Mouse (Mus musculus): ENCODE results near the gene Ccdc116. TPM values are rescaled to one million over a fixed set of nuclear protein-coding genes. Genes with fewer than 3 reads are reported as not detected.

Gene Ccdc116
- total RNA-seq (2023): 1 to 10 TPM; 1.2 TPM

DNA sequence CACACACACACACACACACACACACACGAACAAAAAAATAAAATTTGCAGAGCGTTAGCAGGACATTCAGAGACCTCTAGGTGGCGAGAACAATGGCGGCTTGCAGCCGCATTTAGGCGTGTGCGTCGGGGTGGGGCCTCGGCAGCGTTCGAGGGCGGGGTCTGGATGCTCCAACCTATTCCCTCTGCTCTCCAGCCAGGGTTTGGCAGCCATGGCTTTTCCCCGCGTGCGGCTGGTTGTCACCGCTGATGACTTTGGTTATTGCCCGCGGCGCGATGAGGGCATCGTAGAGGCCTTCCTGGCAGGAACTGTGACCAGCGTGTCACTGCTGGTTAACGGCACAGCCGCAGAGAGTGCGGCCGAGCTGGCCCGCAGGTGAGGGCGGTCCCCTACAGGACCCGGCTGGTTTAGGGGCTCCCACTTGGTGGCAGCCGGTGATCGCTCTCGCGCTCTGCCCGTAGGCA, at the start of gene Ccdc116:
Gene Ccdc116 (minus strand): TSS at position 458 of the 464 bp plus-strand sequence.

DNA sequence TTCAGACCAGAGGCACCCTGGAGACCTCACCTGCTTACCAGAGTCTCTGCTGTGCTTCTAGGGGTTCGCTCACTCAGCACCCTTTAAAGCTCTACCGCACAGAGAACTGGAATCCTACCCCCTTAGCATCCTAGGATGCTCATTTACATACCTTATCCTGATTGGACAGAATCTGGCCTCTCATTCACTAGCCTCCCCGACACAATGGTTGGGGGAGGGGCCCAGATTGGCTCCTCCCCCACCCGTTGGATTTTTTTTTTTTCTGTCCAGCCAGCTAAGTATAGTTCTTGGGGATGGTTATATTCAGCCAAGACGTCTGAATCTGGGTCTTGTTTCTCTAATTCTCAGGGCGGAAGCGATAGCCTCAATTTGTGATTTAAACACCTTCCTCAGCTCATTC, 2.7 kb downstream of the Ccdc116 start, which contains the start of gene Ydjc:
Gene Ydjc (plus strand): TSS at position 283 of the 400 bp plus-strand sequence.

DNA sequence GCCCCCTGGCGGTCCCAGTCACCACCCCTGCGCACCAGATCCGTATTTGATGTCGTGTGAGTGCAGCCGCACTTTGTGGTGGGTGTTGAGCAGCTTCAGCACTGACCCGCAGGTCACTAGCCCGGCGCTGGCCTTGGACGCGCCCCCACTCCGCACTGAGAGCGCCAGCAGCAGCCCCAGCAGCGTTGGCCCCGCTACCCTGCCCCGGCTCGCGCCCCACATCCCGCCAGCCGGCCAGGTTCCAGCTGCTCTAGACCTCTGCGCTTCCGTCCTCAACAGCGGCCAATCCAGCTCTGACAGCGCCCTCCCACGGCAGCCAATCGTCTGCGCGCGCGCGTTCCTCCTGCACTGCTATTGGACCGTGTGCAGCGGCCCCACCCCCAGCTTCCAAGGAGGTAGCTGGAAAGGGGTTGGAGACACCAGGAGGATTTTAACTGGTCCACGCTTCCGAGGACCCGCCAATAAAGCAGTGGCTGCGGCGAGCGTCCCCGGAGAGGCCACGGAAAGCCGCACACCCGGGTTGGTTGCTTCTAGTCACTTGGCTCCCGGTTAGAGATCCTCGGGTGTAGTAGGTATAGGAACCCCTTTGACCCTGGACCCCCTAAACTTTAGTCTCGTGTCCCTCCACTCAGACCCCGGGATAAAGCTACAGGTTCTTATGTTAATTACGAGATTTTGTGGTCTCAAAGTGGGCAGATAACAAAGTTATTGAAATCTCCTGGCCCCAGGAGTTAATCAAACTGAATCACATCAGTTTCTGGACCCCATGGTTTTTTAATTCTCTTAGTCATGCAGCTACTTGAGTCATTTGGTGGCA, 14.7 kb downstream of the Ccdc116 start, which contains the start of gene Sdf2l1:
Gene Sdf2l1 (minus strand): TSS at position 295 of the 817 bp plus-strand sequence.

DNA sequence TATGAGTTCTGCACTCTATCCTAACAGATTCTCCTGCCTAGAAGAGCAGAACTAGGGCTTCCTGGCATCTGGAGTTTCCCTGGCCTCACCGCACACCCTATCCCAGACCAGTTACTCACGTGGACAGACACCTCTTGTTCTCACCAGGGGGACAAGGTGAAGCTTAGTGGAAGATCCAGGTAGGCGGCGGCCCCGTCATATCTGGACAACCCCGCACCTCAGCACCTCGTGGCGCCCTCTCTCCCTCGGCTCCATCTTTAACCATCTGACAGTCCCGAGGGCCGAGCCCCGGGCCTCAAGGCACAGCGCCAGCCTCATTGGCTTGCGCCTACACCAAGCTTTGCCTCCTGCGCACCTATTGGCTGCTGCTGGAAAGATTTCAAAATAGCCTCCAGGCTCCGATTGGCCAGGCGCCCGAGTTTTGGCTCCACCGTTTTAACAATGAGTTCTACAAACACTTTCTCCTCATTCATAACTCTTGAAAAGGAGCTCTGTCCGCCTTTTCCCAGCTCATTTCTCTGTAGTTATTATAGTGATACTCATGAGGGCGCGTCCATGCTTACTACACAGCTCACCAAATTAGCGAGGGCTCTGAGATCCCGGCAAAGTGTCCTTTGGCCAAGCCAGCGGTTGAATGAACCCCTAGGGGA, 22.0 kb downstream of the Ccdc116 start, which contains the start of gene 2610318N02Rik:
Gene 2610318N02Rik (minus strand): TSS at position 297 of the 650 bp plus-strand sequence.

GRCm38 (mm10) chr16:17110771-17111743, 36.0 kb downstream of the Ccdc116 start, which contains the start of gene Ppil2:
Ppil2 (minus strand) TSS chr16:17111257.

Other genes starting within 250 kb of the Ccdc116 start
- 100 to 1,000 TPM; 108 to 112 TPM for gene Mapk1, start 163.8 kb downstream of the Ccdc116 start, total RNA-seq (2023)
- under 1 TPM; 0.20 to 0.33 TPM for gene Ypel1, start 77.5 kb downstream of the Ccdc116 start, total RNA-seq (2023)
- 10 to 100 TPM; 71.4 to 76.8 TPM for gene Ppil2, start 36.0 kb downstream of the Ccdc116 start, total RNA-seq (2023)
- gene 2610318N02Rik, start 22.1 kb downstream of the Ccdc116 start, total RNA-seq (2023): 1 to 10 TPM; 5.9 to 8.9 TPM
- 10 to 100 TPM; 46.3 to 53.3 TPM for gene Sdf2l1, start 14.8 kb downstream of the Ccdc116 start, total RNA-seq (2023)
- gene Ydjc, start 2.6 kb downstream of the Ccdc116 start, total RNA-seq (2023): 1 to 10 TPM; 5.8 to 7.5 TPM
- gene Ube2l3, start 55.4 kb upstream of the Ccdc116 start, total RNA-seq (2023): 100 to 1,000 TPM; 149 to 154 TPM
- under 1 TPM; 0.07 to 0.33 TPM for gene Rimbp3, start 61.4 kb upstream of the Ccdc116 start, total RNA-seq (2023)
- gene Hic2, start 86.3 kb upstream of the Ccdc116 start, total RNA-seq (2023): 1 to 10 TPM; 1.1 to 1.3 TPM
- gene Tmem191c, start 128.8 kb upstream of the Ccdc116 start, total RNA-seq (2023): 1 to 10 TPM; 3.1 to 3.8 TPM
- gene Serpind1, start 184.1 kb upstream of the Ccdc116 start, total RNA-seq (2023): not detected

Measured in neutrophil, adult 83 days (primary cell).